Mouse (Mus musculus) hindbrain, embryonic 12.5 days (tissue): ENCODE results near the gene Timm8a2. TPM values are rescaled to one million over a fixed set of nuclear protein-coding genes. Genes with fewer than 3 reads are reported as not detected.

Experiments used
- ATAC-seq: fragments of 200-750 bp; cut with Nextera tagmentation; 2 replicates; pipeline ENCODE4 v1.8.0; 2017; ENCODE audit warnings: moderate TSS enrichment; ENCODE audit not compliant: low FRiP score
- H3K27ac ChIP-seq: fragments of 300-500 bp; sonication (generic); 2 replicates; pipeline ENCODE4 v1.5.1; 2016; ENCODE audit warnings: mild to moderate bottlenecking
- H3K27me3 ChIP-seq: fragments of 300-500 bp; sonication (generic); 2 replicates; pipeline ENCODE4 v1.6.1; 2016; ENCODE audit warnings: mild to moderate bottlenecking
- H3K36me3 ChIP-seq: fragments of 300-500 bp; sonication (generic); 2 replicates; pipeline ENCODE4 v1.6.1; 2016; ENCODE audit warnings: mild to moderate bottlenecking
- H3K4me1 ChIP-seq: fragments of 300-500 bp; sonication (generic); 2 replicates; pipeline ENCODE4 v1.6.1; 2016
- H3K4me2 ChIP-seq: fragments of 300-500 bp; sonication (generic); replicated peaks from 2 replicates; pipeline ENCODE4 v1.6.1; 2016; ENCODE audit warnings: mild to moderate bottlenecking
- H3K4me3 ChIP-seq: fragments of 300-500 bp; sonication (generic); 2 replicates; pipeline ENCODE4 v1.5.1; 2016; ENCODE audit warnings: mild to moderate bottlenecking
- H3K9ac ChIP-seq: fragments of 300-500 bp; sonication (generic); 2 replicates; pipeline ENCODE4 v1.6.1; 2016; ENCODE audit warnings: mild to moderate bottlenecking, moderate library complexity
- H3K9me3 ChIP-seq: fragments of 300-500 bp; sonication (generic); replicated peaks from 2 replicates; pipeline ENCODE4 v1.6.1; 2016; ENCODE audit warnings: mild to moderate bottlenecking
- WGBS: fragments of 180-500 bp; shearing (Covaris S2); methylation state at CpG from one replicate; pipeline ENCODE4 v1.1.7; 2016; 5-methylcytosine and 5-hydroxymethylcytosine counted together
- polyA plus RNA-seq: library from polyadenylated mRNA; unstranded; fragments of >200 nt; fragmentation: Nextera tagmentation; extraction: Ambion mirVana; gene quantifications from 2 replicates; pipeline ENCODE4 v1.2.1, GENCODE M21; 2016

Gene Timm8a2
- polyA plus RNA-seq, 1 experiment from 2014 or later, result not detected

GRCm38 (mm10) chr14:122087956-122088355 lies 53.5 kb downstream of the Timm8a2 start:
- no peak overlapping the region for H3K4me2 ChIP-seq
- H3K9me3 ChIP-seq, result no peaks in the 10 kb centered on the region
- H3K27ac ChIP-seq, result no peak overlapping the region
- H3K4me1 ChIP-seq, result no peaks in the 10 kb centered on the region
- 81% methylated on average over 5 of the region's 5 CpGs for WGBS
- H3K36me3 ChIP-seq, result no peaks in the 10 kb centered on the region
- no peak overlapping the region for H3K4me3 ChIP-seq
- no peaks in the 10 kb centered on the region for H3K27me3 ChIP-seq
- no peak for ATAC-seq
- H3K9ac ChIP-seq, result no peak overlapping the region

Other genes starting within 250 kb of the Timm8a2 start
- 6.2 and 7.1 TPM in 2 replicates for gene Dock9, start 236.8 kb upstream of the Timm8a2 start, polyA plus RNA-seq
- 60.0 and 60.3 TPM in 2 replicates for gene Ubac2, start 156.1 kb upstream of the Timm8a2 start, polyA plus RNA-seq
- 0.21 TPM in 1 of 2 replicates, not detected in the other for gene Gpr18, start 118.9 kb upstream of the Timm8a2 start, polyA plus RNA-seq
- gene Gpr183, start 69.5 kb upstream of the Timm8a2 start, polyA plus RNA-seq, result 2.0 and 2.1 TPM in 2 replicates
- 134 and 142 TPM in 2 replicates for gene Tm9sf2, start 72.4 kb downstream of the Timm8a2 start, polyA plus RNA-seq
- 16.5 and 20.3 TPM in 2 replicates for gene Clybl, start 147.0 kb downstream of the Timm8a2 start, polyA plus RNA-seq